Mouse (Mus musculus): ENCODE data around the gene St6galnac4. TPM values are rescaled to one million over a fixed set of nuclear protein-coding genes. Genes with fewer than 3 reads are reported as not detected.

Gene St6galnac4
- total and polyA plus RNA-seq, 2 experiments from 2014 or later: 47.5 to 75.7 TPM

DNA sequence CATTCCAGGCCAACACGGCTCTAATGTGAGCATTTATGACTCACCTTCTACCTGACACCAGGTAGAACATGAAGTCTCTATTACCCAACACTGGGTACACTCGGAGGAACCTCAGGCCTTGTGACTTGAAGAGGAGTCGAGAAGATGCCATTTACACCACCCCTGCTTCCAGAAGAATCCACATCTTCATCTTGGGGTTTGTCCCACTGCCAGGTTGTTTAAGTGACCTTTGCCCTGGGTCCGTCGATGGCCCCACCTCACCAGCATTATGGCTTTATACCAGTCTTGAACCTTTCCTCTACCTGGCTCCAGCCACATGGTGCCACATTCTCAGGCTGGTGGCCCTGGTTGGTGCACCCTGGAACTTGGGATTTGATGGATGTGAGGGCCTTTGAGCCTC lies 10.4 kb downstream of the St6galnac4 start:
- WGBS: 83% methylated on average over 5 of the region's 5 CpGs
- H3K4me3 ChIP-seq (ENCODE audit: low read length): no peak overlapping the region
- peaks cover 6% of the 10 kb centered on the region; the same call in 1 of the 2 replicates for H3K4me1 ChIP-seq (ENCODE audit: insufficient read depth, low read length)
- H3K27ac ChIP-seq: peak overlapping the region; percentile 58; the same call in 1 of the 2 replicates
- no peak overlapping the region for H3K9ac ChIP-seq (replicated peaks; ENCODE audit: low read length)
- DNase-seq (ENCODE audit: low spot score) (no peak), ATAC-seq (no peak)
- H3K9me3 ChIP-seq (ENCODE audit: low read length): no peaks in the 10 kb centered on the region
- H3K36me3 ChIP-seq (ENCODE audit: insufficient read depth, low read length): peaks cover 14% of the 10 kb centered on the region
- no peak for TF ChIP-seq CTCF (IDR thresholded peaks at IDR 0.05; ENCODE audit: low read depth)
- H3K4me2 ChIP-seq (ENCODE audit: low read depth, low read length): no peak overlapping the region
- no peaks in the 10 kb centered on the region for H3K27me3 ChIP-seq (ENCODE audit: insufficient read depth, low read length)

DNA sequence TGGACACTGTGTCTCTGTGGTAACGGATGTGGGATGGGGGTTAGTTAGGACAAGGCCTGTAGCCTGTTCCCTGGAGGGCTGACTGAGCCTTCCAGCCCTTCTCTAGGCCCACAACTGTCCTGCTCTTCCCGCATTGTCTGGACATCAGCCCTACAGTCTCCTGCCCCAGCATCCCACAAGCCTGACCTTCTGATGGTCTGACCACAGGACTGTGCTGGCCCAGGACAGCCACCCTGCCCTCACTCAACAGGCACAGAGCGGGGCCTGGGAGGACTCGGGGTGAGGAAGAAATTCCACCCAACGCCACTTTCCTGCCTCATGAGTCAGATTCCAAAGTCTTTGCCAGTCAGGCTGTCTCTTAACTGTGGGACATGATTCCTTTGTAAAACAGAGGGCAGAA lies 10.8 kb downstream of the St6galnac4 start:
- TF ChIP-seq CTCF (IDR thresholded peaks at IDR 0.05; ENCODE audit: low read depth): no peak
- no peak for ATAC-seq
- H3K4me1 ChIP-seq (ENCODE audit: insufficient read depth, low read length): peaks cover 6% of the 10 kb centered on the region; the same call in 1 of the 2 replicates
- H3K27ac ChIP-seq: 0 out of 2 replicates have a peak overlapping the region, but pooled peaks have one; percentile 58
- 88% methylated on average over 5 of the region's 5 CpGs for WGBS
- H3K9ac ChIP-seq (replicated peaks; ENCODE audit: low read length): no peak overlapping the region
- peaks cover 14% of the 10 kb centered on the region for H3K36me3 ChIP-seq (ENCODE audit: insufficient read depth, low read length)
- no peaks in the 10 kb centered on the region for H3K27me3 ChIP-seq (ENCODE audit: insufficient read depth, low read length)
- no peak overlapping the region for H3K4me3 ChIP-seq (ENCODE audit: low read length)
- H3K4me2 ChIP-seq (ENCODE audit: low read depth, low read length): no peak overlapping the region
- H3K9me3 ChIP-seq (ENCODE audit: low read length): no peaks in the 10 kb centered on the region
- DNase-seq (ENCODE audit: low spot score): no peak

DNA sequence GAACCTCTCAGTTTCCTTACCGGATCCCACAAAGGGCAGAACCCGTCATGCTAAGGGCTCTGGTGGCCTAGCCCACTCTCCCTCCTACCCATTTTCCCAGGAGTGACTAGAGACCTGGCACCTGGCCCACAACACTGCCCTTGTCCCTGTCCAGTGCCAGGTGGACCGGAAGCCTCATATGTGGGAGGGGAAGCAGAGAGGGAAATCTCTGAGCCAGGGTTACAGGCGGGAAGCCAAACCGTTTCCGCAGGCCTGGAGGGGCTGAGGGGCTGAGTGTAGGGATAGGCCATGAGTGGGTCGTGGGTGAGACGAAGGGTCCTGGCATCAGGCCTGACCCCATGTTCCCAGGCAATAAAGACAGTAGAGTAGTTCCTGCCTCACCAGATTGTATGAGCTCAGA lies 11.6 kb downstream of the St6galnac4 start:
- Histone ChIP-seq H3K4me3 (ENCODE audit: low read length) (no peak overlapping the region), H3K9ac (replicated peaks; ENCODE audit: low read length) (no peak overlapping the region), H3K4me2 (ENCODE audit: low read depth, low read length) (no peak overlapping the region), H3K4me1 (ENCODE audit: insufficient read depth, low read length) (peaks cover 6% of the 10 kb centered on the region; the same call in 1 of the 2 replicates), H3K36me3 (ENCODE audit: insufficient read depth, low read length) (peaks cover 14% of the 10 kb centered on the region), H3K27ac (no peak overlapping the region), H3K9me3 (ENCODE audit: low read length) (no peaks in the 10 kb centered on the region), H3K27me3 (ENCODE audit: insufficient read depth, low read length) (no peaks in the 10 kb centered on the region)
- DNase-seq (ENCODE audit: low spot score): no peak
- TF ChIP-seq CTCF (IDR thresholded peaks at IDR 0.05; ENCODE audit: low read depth): no peak
- 69% methylated on average over 8 of the region's 8 CpGs for WGBS
- ATAC-seq: no peak

DNA sequence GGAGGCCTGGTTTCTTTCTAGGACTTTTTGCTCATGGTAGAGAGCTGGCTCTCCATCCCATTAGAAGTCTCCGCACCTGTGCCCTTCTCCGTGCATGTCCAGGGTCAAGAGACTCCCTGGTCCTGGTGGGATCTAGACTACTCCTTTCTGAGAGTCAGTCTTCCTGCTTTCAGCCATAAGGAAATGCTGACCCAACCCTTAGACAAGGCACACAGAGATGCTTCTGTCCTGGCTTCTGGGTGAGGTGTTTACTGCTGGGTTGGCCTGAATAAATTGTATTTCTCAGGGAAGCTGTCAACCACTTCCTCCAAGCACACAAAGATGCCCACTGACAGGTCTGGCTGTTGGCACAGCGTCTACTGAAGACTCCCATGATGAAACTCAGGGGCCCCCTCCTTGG lies 12.5 kb downstream of the St6galnac4 start, which contains the start of gene St6galnac6:
St6galnac6 (plus strand) TSS at position 301 of the 400 bp plus-strand sequence.
- WGBS: 91% methylated on average over 3 of the region's 3 CpGs
- H3K9me3 ChIP-seq (ENCODE audit: low read length): no peaks in the 10 kb centered on the region
- ATAC-seq (no peak), DNase-seq (ENCODE audit: low spot score) (no peak)
- no peak within 1 kb of the TSS for H3K27ac ChIP-seq
- no peak within 1 kb of the TSS for H3K4me3 ChIP-seq (ENCODE audit: low read length)
- peaks cover 6% of the 10 kb centered on the region; the same call in 1 of the 2 replicates for H3K4me1 ChIP-seq (ENCODE audit: insufficient read depth, low read length)
- H3K27me3 ChIP-seq (ENCODE audit: insufficient read depth, low read length): no peaks in the 10 kb centered on the region
- no peak within 1 kb of the TSS for H3K4me2 ChIP-seq (ENCODE audit: low read depth, low read length)
- no peak within 1 kb of the TSS for H3K9ac ChIP-seq (replicated peaks; ENCODE audit: low read length)
- H3K36me3 ChIP-seq (ENCODE audit: insufficient read depth, low read length): peaks cover 8% of the 10 kb centered on the region
- no peak for TF ChIP-seq CTCF (IDR thresholded peaks at IDR 0.05; ENCODE audit: low read depth)

DNA sequence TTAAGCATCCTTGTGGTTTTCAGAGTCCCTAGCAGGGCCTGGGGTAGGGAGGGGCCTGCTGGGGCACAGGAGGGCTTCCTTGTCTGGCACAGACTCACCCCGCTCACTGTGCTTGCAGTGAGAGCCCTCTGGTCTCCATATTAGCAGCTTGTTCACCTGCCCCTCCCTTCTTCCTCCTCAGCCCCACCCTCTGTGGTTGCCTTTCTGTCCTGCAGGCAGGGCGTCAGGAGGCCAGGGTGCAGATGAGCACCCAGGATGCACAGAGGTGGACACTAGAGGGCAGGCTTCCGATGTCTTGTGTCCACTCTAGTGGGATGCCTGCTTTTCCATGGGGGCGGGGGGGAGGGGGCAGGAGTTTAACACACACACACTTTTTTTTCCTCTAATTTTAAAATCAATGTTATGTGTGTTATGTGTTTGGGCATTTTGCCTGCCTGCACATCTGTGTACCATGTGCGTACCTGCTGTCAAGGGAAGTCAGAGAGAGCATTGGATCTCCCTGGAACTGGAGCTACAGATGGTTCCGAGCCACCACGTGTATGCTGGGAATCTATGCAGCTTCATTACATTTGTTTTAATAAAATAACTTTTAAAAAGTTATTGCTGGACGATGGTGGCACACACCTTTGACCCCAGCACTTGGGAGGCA lies 14.6 kb downstream of the St6galnac4 start:
- no peak overlapping the region for H3K27ac ChIP-seq
- H3K4me2 ChIP-seq (ENCODE audit: low read depth, low read length): no peak overlapping the region
- peaks cover 5% of the 10 kb centered on the region; the same call in 1 of the 2 replicates for H3K4me1 ChIP-seq (ENCODE audit: insufficient read depth, low read length)
- H3K36me3 ChIP-seq (ENCODE audit: insufficient read depth, low read length): 0 out of 2 replicates have a peak, but pooled peaks cover 7% of the 10 kb centered on the region
- ATAC-seq (peak; percentile 43; the same call in 1 of the 2 replicates), DNase-seq (ENCODE audit: low spot score) (peak; percentile 50)
- H3K9ac ChIP-seq (replicated peaks; ENCODE audit: low read length): no peak overlapping the region
- H3K27me3 ChIP-seq (ENCODE audit: insufficient read depth, low read length): no peaks in the 10 kb centered on the region
- WGBS: 39% methylated on average over 8 of the region's 8 CpGs
- no peak overlapping the region for H3K4me3 ChIP-seq (ENCODE audit: low read length)
- no peaks in the 10 kb centered on the region for H3K9me3 ChIP-seq (ENCODE audit: low read length)
- peak; percentile 56 for TF ChIP-seq CTCF (IDR thresholded peaks at IDR 0.05; ENCODE audit: low read depth)

DNA sequence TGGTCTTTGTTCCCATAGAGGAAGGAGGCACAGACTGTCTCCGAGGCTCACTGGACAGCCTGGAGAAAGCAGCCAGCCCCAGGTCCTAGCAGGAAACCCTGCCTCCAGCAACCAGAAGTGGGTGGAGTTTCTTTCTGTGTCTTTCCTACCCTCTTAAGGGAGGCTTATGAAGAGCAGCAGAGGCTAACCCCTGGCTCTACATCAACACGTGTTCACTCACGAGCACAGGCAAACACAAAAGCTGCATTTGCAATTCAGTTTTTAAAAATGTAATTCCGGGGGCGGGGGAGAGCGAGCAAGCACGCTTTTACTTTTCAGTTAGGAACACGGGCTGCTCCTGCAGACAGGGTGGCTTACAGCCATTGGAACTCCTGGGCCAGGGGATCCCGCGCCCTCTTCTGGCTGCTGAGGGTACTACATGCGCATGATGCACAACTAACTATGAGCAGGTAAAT lies 15.7 kb downstream of the St6galnac4 start:
- under 1% methylated on average over 11 of the region's 11 CpGs for WGBS
- ATAC-seq (0 out of 2 replicates have a peak, but pooled peaks have one; percentile 34), DNase-seq (ENCODE audit: low spot score) (peak; percentile 85)
- peak; percentile 95 for TF ChIP-seq CTCF (IDR thresholded peaks at IDR 0.05; ENCODE audit: low read depth)
- Histone ChIP-seq H3K4me3 (ENCODE audit: low read length) (peak overlapping the region; percentile 21), H3K36me3 (ENCODE audit: insufficient read depth, low read length) (no peaks in the 10 kb centered on the region), H3K27ac (0 out of 2 replicates have a peak overlapping the region, but pooled peaks have one; percentile 20), H3K27me3 (ENCODE audit: insufficient read depth, low read length) (no peaks in the 10 kb centered on the region), H3K9me3 (ENCODE audit: low read length) (no peaks in the 10 kb centered on the region), H3K4me2 (ENCODE audit: low read depth, low read length) (peak overlapping the region; percentile 54), H3K4me1 (ENCODE audit: insufficient read depth, low read length) (no peaks in the 10 kb centered on the region; the same call in 1 of the 2 replicates), H3K9ac (replicated peaks; ENCODE audit: low read length) (no peak overlapping the region; the same call in 1 of the 2 replicates)

DNA sequence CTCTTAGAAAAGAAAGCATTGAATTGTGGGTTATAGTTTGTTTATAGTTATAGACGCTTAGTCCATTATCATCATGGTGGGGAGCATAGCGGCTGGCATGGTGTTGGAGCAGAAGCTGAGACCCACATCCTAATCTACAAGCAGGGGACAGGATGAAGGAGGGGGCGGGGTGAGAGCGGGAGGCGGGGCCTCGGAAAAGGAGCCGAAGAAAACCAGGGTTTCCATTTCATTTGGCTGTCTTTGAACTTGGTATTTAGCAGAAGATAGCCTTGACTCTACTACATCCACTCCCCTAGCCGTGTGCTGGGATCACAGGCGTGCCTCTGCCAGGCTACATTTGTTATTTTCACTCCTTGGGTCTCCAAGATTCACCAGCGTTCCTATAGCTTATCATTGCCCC lies 17.7 kb downstream of the St6galnac4 start:
- ATAC-seq (no peak), DNase-seq (ENCODE audit: low spot score) (no peak)
- no peak overlapping the region for H3K4me3 ChIP-seq (ENCODE audit: low read length)
- H3K9ac ChIP-seq (replicated peaks; ENCODE audit: low read length): no peak overlapping the region
- no peaks in the 10 kb centered on the region for H3K36me3 ChIP-seq (ENCODE audit: insufficient read depth, low read length)
- no peak overlapping the region for H3K27ac ChIP-seq
- H3K4me2 ChIP-seq (ENCODE audit: low read depth, low read length): no peak overlapping the region
- no peaks in the 10 kb centered on the region for H3K9me3 ChIP-seq (ENCODE audit: low read length)
- peaks cover 5% of the 10 kb centered on the region; the same call in 1 of the 2 replicates for H3K4me1 ChIP-seq (ENCODE audit: insufficient read depth, low read length)
- no peak for TF ChIP-seq CTCF (IDR thresholded peaks at IDR 0.05; ENCODE audit: low read depth)
- H3K27me3 ChIP-seq (ENCODE audit: insufficient read depth, low read length): no peaks in the 10 kb centered on the region
- WGBS: 47% methylated on average over 10 of the region's 10 CpGs

Data from hindbrain, postnatal 0 days (tissue).